Mouse (Mus musculus): Measurements from ENCODE around the gene Tpbpa. TPM values are rescaled to one million over a fixed set of nuclear protein-coding genes. Genes with fewer than 3 reads are reported as not detected.
"Not testable (repeated sequence)": the region's sequence is repeated elsewhere in the genome, so short reads cannot be mapped to it uniquely, and the experiment has no call there.

Gene Tpbpa
- polyA plus RNA-seq, 1 experiment from 2014 or later, result not detected

GRCm38 (mm10) chr13:60897328-60897727, 44.5 kb downstream of the Tpbpa start, which contains the start of gene Ctla2b:
Ctla2b (minus strand) TSS chr13:60897447.
- ATAC-seq (peak; percentile 98), DNase-seq (ENCODE audit: low spot score) (peak; percentile 68)
- no peaks in the 10 kb centered on the region for H3K9me3 ChIP-seq (ENCODE audit: low read length)
- H3K36me3 ChIP-seq (ENCODE audit: insufficient read depth, low read length), result no peaks in the 10 kb centered on the region
- no peak within 1 kb of the TSS for H3K4me2 ChIP-seq (replicated peaks; ENCODE audit: low read depth, low read length)
- H3K27me3 ChIP-seq (replicated peaks; ENCODE audit: insufficient read depth, low read length), result no peaks in the 10 kb centered on the region
- WGBS, result 49% methylated on average over 3 of the region's 3 CpGs
- H3K4me3 ChIP-seq (ENCODE audit: low read depth, low read length), result no peak within 1 kb of the TSS
- no peaks in the 10 kb centered on the region for H3K4me1 ChIP-seq (ENCODE audit: insufficient read depth, low read depth, low read length)
- TF ChIP-seq EP300 (IDR thresholded peaks at IDR 0.05), result peak; percentile 99
- TF ChIP-seq CTCF (IDR thresholded peaks at IDR 0.05), result no peak
- no peak within 1 kb of the TSS for H3K9ac ChIP-seq (replicated peaks; ENCODE audit: low read depth)
- H3K27ac ChIP-seq (ENCODE audit: low read length), result peak within 1 kb of the TSS; percentile 16; the same call in 1 of the 2 replicates

DNA sequence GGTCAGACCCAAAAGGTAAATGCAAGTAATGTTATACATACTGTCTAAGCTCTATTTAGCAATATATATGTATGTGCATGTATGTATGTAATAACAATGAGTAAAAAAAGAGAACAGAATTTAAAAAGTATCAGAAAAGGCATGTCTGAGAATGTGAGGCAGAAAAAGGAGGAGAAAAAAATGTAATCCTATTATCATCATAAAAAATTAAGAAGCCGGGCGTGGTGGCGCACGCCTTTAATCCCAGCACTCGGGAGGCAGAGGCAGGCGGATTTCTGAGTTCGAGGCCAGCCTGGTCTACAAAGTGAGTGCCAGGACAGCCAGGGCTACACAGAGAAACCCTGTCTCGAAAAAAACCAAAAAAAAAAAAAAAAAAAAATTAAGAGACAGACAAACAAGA, 45.0 kb downstream of the Tpbpa start, which contains the start of gene Gm49392:
Gene Gm49392, minus strand, starts transcription at position 101 of the 400 bp plus-strand sequence.
- WGBS, result 89% methylated on average over 7 of the region's 8 CpGs
- H3K27ac ChIP-seq (ENCODE audit: low read length), result peak within 1 kb of the TSS; percentile 16; the same call in 1 of the 2 replicates
- not testable (repeated sequence) for ATAC-seq; H3K4me3 ChIP-seq (ENCODE audit: low read depth, low read length); H3K4me1 ChIP-seq (ENCODE audit: insufficient read depth, low read depth, low read length); H3K4me2 ChIP-seq (replicated peaks; ENCODE audit: low read depth, low read length); H3K36me3 ChIP-seq (ENCODE audit: insufficient read depth, low read length); DNase-seq (ENCODE audit: low spot score); H3K27me3 ChIP-seq (replicated peaks; ENCODE audit: insufficient read depth, low read length); H3K9me3 ChIP-seq (ENCODE audit: low read length); H3K9ac ChIP-seq (replicated peaks; ENCODE audit: low read depth)

DNA sequence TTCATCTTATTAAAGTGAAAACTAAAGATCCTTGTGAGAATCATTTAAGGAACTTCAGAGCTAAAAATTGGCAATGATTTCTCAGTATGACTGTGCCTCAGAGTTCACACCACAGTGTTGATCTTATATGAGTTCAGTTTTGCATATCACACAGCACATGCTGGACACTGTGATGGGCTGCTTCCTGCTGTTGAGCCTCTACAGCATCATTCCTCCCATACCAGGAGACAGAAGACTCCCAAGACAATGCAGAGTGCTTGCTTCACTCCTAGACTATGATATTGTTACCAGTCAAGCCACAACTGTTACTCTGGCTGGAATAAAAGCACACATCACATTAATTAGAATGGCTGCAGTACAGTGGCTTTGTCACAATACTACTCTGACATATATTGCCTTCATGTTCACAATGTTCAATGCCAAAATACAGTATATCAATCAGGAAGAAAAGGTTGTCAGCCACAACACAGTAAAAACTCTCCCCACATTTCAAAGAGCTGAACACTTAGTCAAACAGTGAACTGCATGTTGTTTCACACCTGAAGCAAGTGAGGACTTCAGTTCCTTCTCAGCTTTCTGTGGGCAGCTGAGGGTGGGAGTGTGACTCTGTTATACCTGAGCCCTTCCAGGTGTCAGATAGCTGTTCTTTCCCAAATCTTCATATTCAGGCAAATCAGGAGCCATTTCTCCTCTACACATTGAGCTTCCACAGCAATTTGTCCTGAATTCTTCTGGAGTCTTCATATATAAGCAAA, 46.2 kb downstream of the Tpbpa start:
- Histone ChIP-seq H3K4me1 (ENCODE audit: insufficient read depth, low read depth, low read length) (no peaks in the 10 kb centered on the region), H3K27me3 (replicated peaks; ENCODE audit: insufficient read depth, low read length) (no peaks in the 10 kb centered on the region), H3K4me3 (ENCODE audit: low read depth, low read length) (no peak overlapping the region), H3K4me2 (replicated peaks; ENCODE audit: low read depth, low read length) (no peak overlapping the region), H3K36me3 (ENCODE audit: insufficient read depth, low read length) (no peaks in the 10 kb centered on the region), H3K27ac (ENCODE audit: low read length) (no peak overlapping the region), H3K9ac (replicated peaks; ENCODE audit: low read depth) (no peak overlapping the region), H3K9me3 (ENCODE audit: low read length) (no peaks in the 10 kb centered on the region)
- no peak for ATAC-seq
- no peak for DNase-seq (ENCODE audit: low spot score)
- TF ChIP-seq EP300 (IDR thresholded peaks at IDR 0.05), result no peak
- TF ChIP-seq CTCF (IDR thresholded peaks at IDR 0.05), result no peak

- no peaks in the 10 kb centered on the region for H3K27me3 ChIP-seq (replicated peaks; ENCODE audit: insufficient read depth, low read length)
- WGBS, result 67% methylated on average over 1 of the region's 1 CpGs
- TF ChIP-seq CTCF (IDR thresholded peaks at IDR 0.05), result no peak
- TF ChIP-seq EP300 (IDR thresholded peaks at IDR 0.05), result no peak
- no peak overlapping the region for H3K4me3 ChIP-seq (ENCODE audit: low read depth, low read length)
- no peak for DNase-seq (ENCODE audit: low spot score)
- H3K9me3 ChIP-seq (ENCODE audit: low read length), result no peaks in the 10 kb centered on the region
- no peak for ATAC-seq
- no peaks in the 10 kb centered on the region for H3K4me1 ChIP-seq (ENCODE audit: insufficient read depth, low read depth, low read length)
- no peak overlapping the region for H3K4me2 ChIP-seq (replicated peaks; ENCODE audit: low read depth, low read length)
- H3K27ac ChIP-seq (ENCODE audit: low read length), result no peak overlapping the region
- no peaks in the 10 kb centered on the region for H3K36me3 ChIP-seq (ENCODE audit: insufficient read depth, low read length)
- no peak overlapping the region for H3K9ac ChIP-seq (replicated peaks; ENCODE audit: low read depth)
Observed at GRCm38 (mm10) chr13:60892301-60892700, 49.5 kb downstream of the Tpbpa start.

Other genes starting within 250 kb of the Tpbpa start
- gene BC051665, start 155.6 kb downstream of the Tpbpa start, polyA plus RNA-seq (2015; fragmentation: Nextera tagmentation; extraction: Ambion mirVana), result not detected in 2 replicates
- gene Ctsll3, start 139.1 kb downstream of the Tpbpa start, polyA plus RNA-seq (2015; fragmentation: Nextera tagmentation; extraction: Ambion mirVana), result not detected in 2 replicates
- gene 4930486L24Rik, start 77.5 kb downstream of the Tpbpa start, polyA plus RNA-seq (2015; fragmentation: Nextera tagmentation; extraction: Ambion mirVana), result 0.32 TPM in 1 of 2 replicates, not detected in the other
- gene Gm49392, start 45.1 kb downstream of the Tpbpa start, polyA plus RNA-seq (2015; fragmentation: Nextera tagmentation; extraction: Ambion mirVana), result 1.3 and 1.8 TPM in 2 replicates
- 12.3 and 13.4 TPM in 2 replicates for gene Ctla2b, start 44.5 kb downstream of the Tpbpa start, polyA plus RNA-seq (2015; fragmentation: Nextera tagmentation; extraction: Ambion mirVana)
- not detected in 2 replicates for gene Tpbpb, start 37.1 kb downstream of the Tpbpa start, polyA plus RNA-seq (2015; fragmentation: Nextera tagmentation; extraction: Ambion mirVana)
- not detected in 2 replicates for gene Gm49393, start 6.4 kb downstream of the Tpbpa start, polyA plus RNA-seq (2015; fragmentation: Nextera tagmentation; extraction: Ambion mirVana)
- gene Gm49391, start 5.4 kb downstream of the Tpbpa start, polyA plus RNA-seq (2015; fragmentation: Nextera tagmentation; extraction: Ambion mirVana), result 7.5 and 10.6 TPM in 2 replicates
- 288 and 434 TPM in 2 replicates for gene Ctla2a, start 5.4 kb downstream of the Tpbpa start, polyA plus RNA-seq (2015; fragmentation: Nextera tagmentation; extraction: Ambion mirVana)
- not detected in 2 replicates for gene Ctsj, start 64.0 kb upstream of the Tpbpa start, polyA plus RNA-seq (2015; fragmentation: Nextera tagmentation; extraction: Ambion mirVana)
- gene Ctsq, start 98.6 kb upstream of the Tpbpa start, polyA plus RNA-seq (2015; fragmentation: Nextera tagmentation; extraction: Ambion mirVana), result not detected in 2 replicates
- not detected in 2 replicates for gene Ctsr, start 222.3 kb upstream of the Tpbpa start, polyA plus RNA-seq (2015; fragmentation: Nextera tagmentation; extraction: Ambion mirVana)

Measured in lung, postnatal 0 days (tissue).